Mouse (Mus musculus) bone marrow macrophage, adult 2 months (primary cell): ENCODE measurements around the gene 9930022D16Rik.

Experiments used
- CTCF ChIP-seq: IDR thresholded peaks from 2 replicates; pipeline ENCODE4 v1.5.1; 2012; ENCODE audit warnings: low read depth, mild to moderate bottlenecking, low read length, moderate library complexity
- POLR2A ChIP-seq: IDR thresholded peaks from 2 replicates; pipeline ENCODE4 v1.6.1; 2012; ENCODE audit warnings: mild to moderate bottlenecking, low read depth, low read length, borderline replicate concordance

DNA sequence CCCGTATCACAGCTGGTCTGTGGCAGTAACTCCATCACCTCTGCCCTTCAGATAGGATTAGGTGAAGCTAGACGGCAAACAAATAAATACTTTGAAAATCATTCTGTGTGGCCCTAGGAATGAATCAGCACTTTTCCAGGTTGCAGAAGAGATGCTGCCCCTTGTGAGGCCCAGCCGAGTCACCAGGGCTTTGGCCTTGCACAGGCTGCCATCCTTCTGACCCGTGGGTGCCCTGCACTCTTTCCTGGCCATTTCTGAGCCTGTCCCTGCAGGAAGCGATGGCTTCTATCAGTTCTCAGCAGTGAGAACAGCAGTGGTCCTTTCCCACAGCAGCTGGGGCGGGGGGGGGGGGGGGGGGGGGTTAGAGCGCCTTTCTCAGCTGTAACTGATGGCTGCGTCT is 23.2 kb downstream of the 9930022D16Rik start:
- TF ChIP-seq POLR2A (no peak), CTCF (no peak)
